In genomic region chr11:6602662-6603061, GRCm38 (mm10) we compare ENCODE assay signal across 21 mouse cellular contexts. TPM values are rescaled to one million over a fixed set of nuclear protein-coding genes. Genes with fewer than 3 reads are reported as not detected.
DNase-seq lines count a peak whose midpoint lies in the region; ATAC-seq and TF ChIP-seq lines count a peak whose summit lies in the region.
"Had no signal": no experiment of that assay in that cellular context is flagged by ENCODE, and none has a peak within 500 bp of the region (broad histone marks: within the 10 kb centered on the region; RNA-seq: fewer than 3 reads in every experiment).

No protein-coding gene starts in this region.

- H3K9me3 ChIP-seq in forebrain, embryonic 10.5 days = no peaks in the 10 kb centered on the region
- H3K9me3 ChIP-seq in forebrain, embryonic 16.5 days (ENCODE audit: control insufficient read depth, low read length) = no peaks in the 10 kb centered on the region
- no peaks in the 10 kb centered on the region for H3K9me3 ChIP-seq in forebrain, embryonic 11.5 days (ENCODE audit: control insufficient read depth, low read length)
- H3K9me3 ChIP-seq in hindbrain, embryonic 14.5 days (ENCODE audit: control insufficient read depth, low read length) = no peaks in the 10 kb centered on the region
- no peaks in the 10 kb centered on the region for H3K9me3 ChIP-seq in midbrain, embryonic 14.5 days (ENCODE audit: control insufficient read depth, low read length)
- H3K9me3 ChIP-seq: limb, embryonic 10.5 days had no signal

- 85% methylated on average over 9 of the region's 9 CpGs for WGBS in forebrain, embryonic 10.5 days
- 83% methylated on average over 9 of the region's 9 CpGs for WGBS in forebrain, embryonic 16.5 days
- 84% methylated on average over 9 of the region's 9 CpGs for WGBS in forebrain, embryonic 11.5 days
- WGBS in hindbrain, embryonic 14.5 days = 84% methylated on average over 9 of the region's 9 CpGs
- WGBS in midbrain, embryonic 14.5 days = 78% methylated on average over 9 of the region's 9 CpGs

- H3K27ac ChIP-seq in forebrain, embryonic 10.5 days = no peak overlapping the region
- no peak overlapping the region for H3K27ac ChIP-seq in forebrain, embryonic 16.5 days (ENCODE audit: low read length)
- no peak overlapping the region for H3K27ac ChIP-seq in forebrain, embryonic 11.5 days (ENCODE audit: low read depth, low read length)
- no peak overlapping the region for H3K27ac ChIP-seq in hindbrain, embryonic 14.5 days
- H3K27ac ChIP-seq in midbrain, embryonic 14.5 days (replicated peaks; ENCODE audit: low read depth, low read length) = no peak overlapping the region; the same call in 1 of the 2 replicates
- no peak overlapping the region for H3K27ac ChIP-seq in left cerebral cortex, adult 2 months
- H3K27ac ChIP-seq: limb, embryonic 10.5 days; macrophage had no signal

- no peak for TF ChIP-seq CTCF in left cerebral cortex, adult 2 months (IDR thresholded peaks at IDR 0.05)

- ATAC-seq in forebrain, embryonic 16.5 days = no peak
- ATAC-seq in forebrain, embryonic 11.5 days (replicated peaks; ENCODE audit: low FRiP score) = no peak
- no peak for ATAC-seq in hindbrain, embryonic 14.5 days (ENCODE audit: low FRiP score)
- ATAC-seq in midbrain, embryonic 14.5 days (ENCODE audit: low FRiP score, low TSS enrichment) = no peak

- peak overlapping the region; percentile 0; the same call in 1 of the 2 replicates for H3K4me3 ChIP-seq in forebrain, embryonic 10.5 days
- H3K4me3 ChIP-seq in forebrain, embryonic 16.5 days (replicated peaks; ENCODE audit: low read length) = no peak overlapping the region
- no peak overlapping the region for H3K4me3 ChIP-seq in forebrain, embryonic 11.5 days (ENCODE audit: low read depth, low read length)
- H3K4me3 ChIP-seq in hindbrain, embryonic 14.5 days (replicated peaks; ENCODE audit: low read length) = 0 out of 2 replicates have a peak overlapping the region, but pooled peaks have one; percentile 75
- H3K4me3 ChIP-seq in midbrain, embryonic 14.5 days (replicated peaks; ENCODE audit: low read depth, low read length) = no peak overlapping the region
- no peak overlapping the region for H3K4me3 ChIP-seq in left cerebral cortex, adult 2 months
- H3K4me3 ChIP-seq: limb, embryonic 10.5 days had no signal

- peaks cover 53% of the 10 kb centered on the region for H3K27me3 ChIP-seq in forebrain, embryonic 10.5 days (ENCODE audit: poor library complexity, severe bottlenecking)
- H3K27me3 ChIP-seq in forebrain, embryonic 16.5 days (replicated peaks; ENCODE audit: control insufficient read depth, insufficient read depth, low read length) = no peaks in the 10 kb centered on the region
- H3K27me3 ChIP-seq in forebrain, embryonic 11.5 days (ENCODE audit: control insufficient read depth, insufficient read depth, low read length) = peaks cover 4% of the 10 kb centered on the region; the same call in 1 of the 2 replicates
- no peaks in the 10 kb centered on the region for H3K27me3 ChIP-seq in hindbrain, embryonic 14.5 days (ENCODE audit: control insufficient read depth, insufficient read depth, low read length)
- H3K27me3 ChIP-seq in midbrain, embryonic 14.5 days (ENCODE audit: control insufficient read depth, insufficient read depth, low read length) = no peaks in the 10 kb centered on the region
- H3K27me3 ChIP-seq: CH12.LX had no signal

- H3K4me1 ChIP-seq in forebrain, embryonic 10.5 days = peaks cover 68% of the 10 kb centered on the region
- H3K4me1 ChIP-seq in forebrain, embryonic 16.5 days (replicated peaks; ENCODE audit: control insufficient read depth, insufficient read depth, low read length) = peaks cover 60% of the 10 kb centered on the region
- H3K4me1 ChIP-seq in forebrain, embryonic 11.5 days (replicated peaks; ENCODE audit: control insufficient read depth, insufficient read depth, low read length) = peaks cover 27% of the 10 kb centered on the region
- peaks cover 68% of the 10 kb centered on the region for H3K4me1 ChIP-seq in hindbrain, embryonic 14.5 days (replicated peaks; ENCODE audit: control insufficient read depth, insufficient read depth, low read length)
- peaks cover 67% of the 10 kb centered on the region for H3K4me1 ChIP-seq in midbrain, embryonic 14.5 days (ENCODE audit: control insufficient read depth, insufficient read depth, low read length)

- intact Hi-C loops in left cerebral cortex, adult 2 months (cut with DNase I) = no loop called here

- peaks cover 10% of the 10 kb centered on the region for H3K36me3 ChIP-seq in forebrain, embryonic 10.5 days (replicated peaks)
- peaks cover 5% of the 10 kb centered on the region; the same call in 1 of the 2 replicates for H3K36me3 ChIP-seq in forebrain, embryonic 16.5 days (ENCODE audit: control insufficient read depth, insufficient read depth)
- peaks cover 3% of the 10 kb centered on the region; the same call in 1 of the 2 replicates for H3K36me3 ChIP-seq in forebrain, embryonic 11.5 days (ENCODE audit: control insufficient read depth, insufficient read depth, low read length)
- peaks cover 40% of the 10 kb centered on the region for H3K36me3 ChIP-seq in hindbrain, embryonic 14.5 days (replicated peaks; ENCODE audit: control insufficient read depth, insufficient read depth)
- peaks cover 42% of the 10 kb centered on the region for H3K36me3 ChIP-seq in midbrain, embryonic 14.5 days (ENCODE audit: control insufficient read depth, insufficient read depth, low read length)

- no peak overlapping the region for H3K4me2 ChIP-seq in forebrain, embryonic 16.5 days (ENCODE audit: low read length)
- no peak overlapping the region for H3K4me2 ChIP-seq in forebrain, embryonic 11.5 days (ENCODE audit: low read depth, low read length, severe bottlenecking)
- peak overlapping the region; percentile 95 for H3K4me2 ChIP-seq in hindbrain, embryonic 14.5 days (replicated peaks)
- peak overlapping the region; percentile 98 for H3K4me2 ChIP-seq in midbrain, embryonic 14.5 days (ENCODE audit: low read length)
- H3K4me2 ChIP-seq: liver, embryonic 11.5 days had no signal

- DNase-seq in forebrain, embryonic 10.5 days (ENCODE audit: extremely low spot score, low spot score) = no peak
- DNase-seq in forebrain, embryonic 11.5 days (ENCODE audit: low spot score) = peak; percentile 49
- DNase-seq in hindbrain, embryonic 14.5 days (ENCODE audit: low spot score) = no peak
- DNase-seq in midbrain, embryonic 14.5 days = no peak
- no peak for DNase-seq in spleen, postnatal 10 days (ENCODE audit: low spot score in 2 of 2)
- DNase-seq in left cerebral cortex, adult 2 months (ENCODE audit: extremely low spot score in 1 of 2, low spot score in 2 of 2) = no peak
- DNase-seq in thymus, postnatal 25 days = no peak
- DNase-seq: adrenal gland, postnatal 10 days; gastrocnemius, postnatal 25 days; lung, adult 2 months; retina, postnatal 1 day had no signal

- H3K9ac ChIP-seq in forebrain, embryonic 16.5 days (replicated peaks; ENCODE audit: low read depth, low read length) = no peak overlapping the region
- H3K9ac ChIP-seq in forebrain, embryonic 11.5 days (ENCODE audit: low read length) = no peak overlapping the region
- H3K9ac ChIP-seq in hindbrain, embryonic 14.5 days = peak overlapping the region; percentile 94; the same call in 1 of the 2 replicates
- no peak overlapping the region; the same call in 1 of the 2 replicates for H3K9ac ChIP-seq in midbrain, embryonic 14.5 days (replicated peaks; ENCODE audit: low read length)

RNA-seq across cellular contexts. Expression of gene Nacad, which starts 3.2 kb away (rescaled TPM):
- polyA plus RNA-seq in forebrain, embryonic 10.5 days (2016; fragmentation: Nextera tagmentation; extraction: Ambion mirVana) = 6.2 and 7.1 TPM in 2 replicates
- 62.5 and 71.1 TPM in 2 replicates for polyA plus RNA-seq in forebrain, embryonic 16.5 days (2015; fragmentation: Nextera tagmentation; extraction: Ambion mirVana)
- polyA plus RNA-seq in forebrain, embryonic 11.5 days (2014; fragmentation: Nextera tagmentation; extraction: Ambion mirVana) = 28.4 and 29.3 TPM in 2 replicates
- polyA plus RNA-seq in hindbrain, embryonic 14.5 days (2014; fragmentation: Nextera tagmentation; extraction: Ambion mirVana) = 75.2 and 75.9 TPM in 2 replicates
- 88.5 and 100.0 TPM in 2 replicates for polyA plus RNA-seq in midbrain, embryonic 14.5 days (2014; fragmentation: Nextera tagmentation; extraction: Ambion mirVana)
- 10 to 100 TPM; 41.4 to 43.8 TPM for total RNA-seq in left cerebral cortex, adult 2 months (2021)
- polyA plus RNA-seq: macrophage had no signal

RNA-seq across cellular contexts. Expression of gene Tbrg4, which starts 23.2 kb away (rescaled TPM):
- 71.2 and 80.0 TPM in 2 replicates for polyA plus RNA-seq in forebrain, embryonic 10.5 days (2016; fragmentation: Nextera tagmentation; extraction: Ambion mirVana)
- 28.2 and 32.2 TPM in 2 replicates for polyA plus RNA-seq in forebrain, embryonic 16.5 days (2015; fragmentation: Nextera tagmentation; extraction: Ambion mirVana)
- 53.0 TPM in 2 replicates for polyA plus RNA-seq in forebrain, embryonic 11.5 days (2014; fragmentation: Nextera tagmentation; extraction: Ambion mirVana)
- 25.7 and 26.5 TPM in 2 replicates for polyA plus RNA-seq in hindbrain, embryonic 14.5 days (2014; fragmentation: Nextera tagmentation; extraction: Ambion mirVana)
- 28.1 and 30.2 TPM in 2 replicates for polyA plus RNA-seq in midbrain, embryonic 14.5 days (2014; fragmentation: Nextera tagmentation; extraction: Ambion mirVana)
- 10 to 100 TPM; 45.9 to 50.8 TPM for total RNA-seq in left cerebral cortex, adult 2 months (2021)

RNA-seq across cellular contexts. Expression of gene Wap, which starts 35.8 kb away (rescaled TPM):
- not detected in 2 replicates for polyA plus RNA-seq in forebrain, embryonic 10.5 days (2016; fragmentation: Nextera tagmentation; extraction: Ambion mirVana)
- polyA plus RNA-seq in forebrain, embryonic 16.5 days (2015; fragmentation: Nextera tagmentation; extraction: Ambion mirVana) = not detected in 2 replicates
- not detected in 2 replicates for polyA plus RNA-seq in forebrain, embryonic 11.5 days (2014; fragmentation: Nextera tagmentation; extraction: Ambion mirVana)
- not detected in 2 replicates for polyA plus RNA-seq in hindbrain, embryonic 14.5 days (2014; fragmentation: Nextera tagmentation; extraction: Ambion mirVana)
- polyA plus RNA-seq in midbrain, embryonic 14.5 days (2014; fragmentation: Nextera tagmentation; extraction: Ambion mirVana) = not detected in 2 replicates
- total RNA-seq in left cerebral cortex, adult 2 months (2021) = not detected
- total RNA-seq: adrenal gland, postnatal 10 days; CH12.LX; gastrocnemius, postnatal 25 days; layer of hippocampus, postnatal 25 days; monocyte, adult 5-6 weeks had no signal
- polyA plus RNA-seq: heart, postnatal 0 days; intestine, embryonic 14.5 days; kidney, embryonic 14.5 days; limb, embryonic 10.5 days; liver, embryonic 11.5 days; lung, adult 2 months; macrophage had no signal

RNA-seq across cellular contexts. Expression of gene Ramp3, which starts 55.7 kb away (rescaled TPM):
- 5.4 and 5.6 TPM in 2 replicates for polyA plus RNA-seq in forebrain, embryonic 10.5 days (2016; fragmentation: Nextera tagmentation; extraction: Ambion mirVana)
- polyA plus RNA-seq in forebrain, embryonic 16.5 days (2015; fragmentation: Nextera tagmentation; extraction: Ambion mirVana) = 7.9 and 8.1 TPM in 2 replicates
- 3.5 and 3.9 TPM in 2 replicates for polyA plus RNA-seq in forebrain, embryonic 11.5 days (2014; fragmentation: Nextera tagmentation; extraction: Ambion mirVana)
- polyA plus RNA-seq in hindbrain, embryonic 14.5 days (2014; fragmentation: Nextera tagmentation; extraction: Ambion mirVana) = 22.1 and 26.7 TPM in 2 replicates
- 5.9 and 7.0 TPM in 2 replicates for polyA plus RNA-seq in midbrain, embryonic 14.5 days (2014; fragmentation: Nextera tagmentation; extraction: Ambion mirVana)
- total RNA-seq in left cerebral cortex, adult 2 months (2021) = 10 to 100 TPM; 13.0 to 13.5 TPM
- total RNA-seq: monocyte, adult 5-6 weeks had no signal

RNA-seq across cellular contexts. Expression of gene Ccm2, which starts 56.0 kb away (rescaled TPM):
- polyA plus RNA-seq in forebrain, embryonic 10.5 days (2016; fragmentation: Nextera tagmentation; extraction: Ambion mirVana) = 99.5 and 107 TPM in 2 replicates
- polyA plus RNA-seq in forebrain, embryonic 16.5 days (2015; fragmentation: Nextera tagmentation; extraction: Ambion mirVana) = 101 and 107 TPM in 2 replicates
- polyA plus RNA-seq in forebrain, embryonic 11.5 days (2014; fragmentation: Nextera tagmentation; extraction: Ambion mirVana) = 90.8 and 97.2 TPM in 2 replicates
- 89.0 and 89.4 TPM in 2 replicates for polyA plus RNA-seq in hindbrain, embryonic 14.5 days (2014; fragmentation: Nextera tagmentation; extraction: Ambion mirVana)
- 73.8 and 84.3 TPM in 2 replicates for polyA plus RNA-seq in midbrain, embryonic 14.5 days (2014; fragmentation: Nextera tagmentation; extraction: Ambion mirVana)
- total RNA-seq in left cerebral cortex, adult 2 months (2021) = 10 to 100 TPM; 51.3 to 69.5 TPM

Comparison
In these comparisons a context has a peak if more than half of its experiments do, and no peak if none do; other contexts are left out.
1. H3K4me3 ChIP-seq: peak in forebrain, embryonic 10.5 days (single experiment) and hindbrain, embryonic 14.5 days (single experiment); none in forebrain, embryonic 16.5 days (single experiment), forebrain, embryonic 11.5 days (single experiment), midbrain, embryonic 14.5 days (single experiment) and left cerebral cortex, adult 2 months (single experiment).
2. H3K4me2 ChIP-seq: peak in hindbrain, embryonic 14.5 days (single experiment) and midbrain, embryonic 14.5 days (single experiment); none in forebrain, embryonic 16.5 days (single experiment) and forebrain, embryonic 11.5 days (single experiment).